Mouse (Mus musculus): ENCODE measurements around the gene Gm45713.

- TF ChIP-seq POLR2A (IDR thresholded peaks at IDR 0.05; ENCODE audit: borderline replicate concordance, insufficient read depth, low read length) (no peak), CTCF (IDR thresholded peaks at IDR 0.05; ENCODE audit: borderline replicate concordance, insufficient read depth, low read depth, low read length) (no peak)
Measured at GRCm38 (mm10) chr7:45147267-45147666, 11.2 kb upstream of the Gm45713 start.
